Mouse (Mus musculus) small intestine, adult 2 months (tissue): ENCODE results near the gene Wdr92.

Experiments used
- CTCF ChIP-seq: fragments of 200-500 bp; IDR thresholded peaks from 2 replicates; pipeline ENCODE4 v1.5.1; 2012; ENCODE audit warnings: low read depth, mild to moderate bottlenecking, control low read depth, inconsistent platforms, low read length, moderate library complexity, mixed read lengths; ENCODE audit not compliant: insufficient replicate concordance, insufficient read length; ENCODE audit errors: extremely low read depth
- POLR2A ChIP-seq: fragments of 200-500 bp; IDR thresholded peaks from 2 replicates; pipeline ENCODE4 v1.6.1; 2012; ENCODE audit warnings: low read depth, mild to moderate bottlenecking, control low read depth, inconsistent platforms, low read length, moderate library complexity

DNA sequence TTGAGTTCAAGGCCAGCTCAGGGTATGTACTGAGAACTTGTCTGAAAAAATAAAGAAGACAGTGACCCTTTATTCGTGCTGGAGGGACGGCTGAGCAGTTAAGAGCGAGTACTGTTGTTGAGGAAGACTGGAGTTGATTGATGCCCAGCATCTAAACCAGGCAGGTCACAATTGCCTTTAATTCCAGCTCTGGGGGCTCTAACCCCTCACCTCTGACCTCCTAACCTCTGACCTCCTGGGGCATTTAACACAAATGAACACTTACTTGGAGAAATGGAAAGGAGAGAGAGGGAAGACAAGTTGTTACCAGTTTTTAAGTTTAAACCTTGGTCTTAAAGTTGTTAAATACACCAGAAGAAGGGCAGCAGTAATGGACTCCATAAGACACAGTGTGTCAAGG is 6.9 kb downstream of the Wdr92 start:
- no peak for TF ChIP-seq CTCF
- no peak for TF ChIP-seq POLR2A
